Mouse (Mus musculus) C2C12 (cell line): ENCODE results near the gene Nudcd3.

ENCODE experiments used
- CEBPB ChIP-seq: IDR thresholded peaks from one replicate; pipeline ENCODE4 v1.6.1; 2011; ENCODE audit warnings: low read depth, mild to moderate bottlenecking, control low read depth, moderate library complexity
- CTCF ChIP-seq: IDR thresholded peaks from one replicate; pipeline ENCODE4 v1.5.1; 2011; ENCODE audit not compliant: control insufficient read depth, insufficient read depth, insufficient read length
- MAX ChIP-seq: IDR thresholded peaks from one replicate; pipeline ENCODE4 v1.6.1; 2011; ENCODE audit warnings: mild to moderate bottlenecking, control low read depth
- USF1 ChIP-seq: IDR thresholded peaks from one replicate; pipeline ENCODE4 v1.6.1; 2011; ENCODE audit warnings: low read depth, mild to moderate bottlenecking, control low read depth, moderate library complexity

GRCm38 (mm10) chr11:6219967-6220366 is 19.8 kb upstream of the Nudcd3 start:
- TF ChIP-seq CTCF: no peak
- no peak for TF ChIP-seq MAX
- TF ChIP-seq CEBPB: no peak
- TF ChIP-seq USF1: no peak
